Mouse (Mus musculus) CH12.LX (cell line): ENCODE results near the gene Wdr95. TPM values are rescaled to one million over a fixed set of nuclear protein-coding genes. Genes with fewer than 3 reads are reported as not detected.

ENCODE experiments used
- DNase-seq: peaks from one replicate; pipeline ENCODE4 v3.0.0-alpha.2; 2013; ENCODE audit errors: extremely low read depth
- H3K27ac ChIP-seq: 2 replicates; pipeline ENCODE4 v1.5.1; 2012; ENCODE audit warnings: low read depth, mild to moderate bottlenecking, control low read depth, moderate library complexity; ENCODE audit not compliant: insufficient read depth
- H3K27me3 ChIP-seq: replicated peaks from 2 replicates; pipeline ENCODE3; 2012; ENCODE audit warnings: inconsistent platforms
- H3K36me3 ChIP-seq, 2 experiments: replicated peaks in 1 of 2; 2 replicates each; pipeline versions ENCODE3 to v1.6.1; 2012; ENCODE audit warnings: inconsistent platforms in 1 of 2, low read length in 1 of 2, mild to moderate bottlenecking in 1 of 2, mixed read lengths in 1 of 2, moderate library complexity in 1 of 2; ENCODE audit not compliant: control insufficient read depth in 1 of 2, insufficient read depth in 1 of 2
- H3K4me1 ChIP-seq, 2 experiments: 2 replicates each; pipeline ENCODE4 v1.6.1; 2012; ENCODE audit warnings: inconsistent platforms in 1 of 2, moderate library complexity in 1 of 2; ENCODE audit not compliant: insufficient read depth in 2 of 2, control insufficient read depth in 1 of 2
- H3K4me2 ChIP-seq: 2 replicates; pipeline ENCODE4 v1.6.1; 2012; ENCODE audit warnings: low read depth, mild to moderate bottlenecking, control low read depth; ENCODE audit not compliant: poor library complexity, insufficient read depth, severe bottlenecking
- H3K4me3 ChIP-seq, 3 experiments: fragments of 150-350 bp in 1 of 3; sonication (generic) in 1 of 3; replicated peaks in 1 of 3; 2 replicates each; pipeline versions ENCODE3 to v1.5.1; 2011 to 2012; ENCODE audit warnings: low read depth in 2 of 3, low read length in 2 of 3, mild to moderate bottlenecking in 2 of 3, moderate library complexity in 2 of 3, control low read depth in 1 of 3, improper control_type of control experiment in 1 of 3, inconsistent platforms in 1 of 3, mixed read lengths in 1 of 3; ENCODE audit not compliant: poor library complexity in 1 of 3
- H3K79me2 ChIP-seq: replicated peaks from 2 replicates; pipeline ENCODE4 v1.6.1; 2012; ENCODE audit warnings: mild to moderate bottlenecking, moderate library complexity; ENCODE audit not compliant: control insufficient read depth, poor library complexity, insufficient read depth, severe bottlenecking; ENCODE audit errors: extremely low read depth
- H3K9ac ChIP-seq: 2 replicates; pipeline ENCODE4 v1.6.1; 2012; ENCODE audit warnings: low read depth, mild to moderate bottlenecking, control low read depth, moderate library complexity; ENCODE audit not compliant: insufficient read depth
- H3K9me3 ChIP-seq: replicated peaks from 2 replicates; pipeline ENCODE3; 2012; ENCODE audit warnings: low read length, inconsistent platforms, mixed read lengths
- CTCF ChIP-seq, 2 experiments: IDR thresholded peaks in 1 of 2; conservative IDR thresholded peaks in 1 of 2; 2 replicates each; pipeline ENCODE4 v1.5.1; 2011 to 2012; ENCODE audit warnings: low read depth in 2 of 2, low read length in 2 of 2, improper control_type of control experiment in 1 of 2, inconsistent platforms in 1 of 2, mild to moderate bottlenecking in 1 of 2, moderate library complexity in 1 of 2
- MAFK ChIP-seq: IDR thresholded peaks from 2 replicates; pipeline ENCODE4 v1.6.1; 2011; ENCODE audit warnings: low read length, improper control_type of control experiment; ENCODE audit not compliant: insufficient replicate concordance
- MAZ ChIP-seq: IDR thresholded peaks from 2 replicates; pipeline ENCODE4 v1.6.1; 2012; ENCODE audit warnings: low read depth, mild to moderate bottlenecking, inconsistent platforms, low read length, improper control_type of control experiment, moderate library complexity
- ZKSCAN1 ChIP-seq: IDR thresholded peaks from 2 replicates; pipeline ENCODE4 v1.6.1; 2012; ENCODE audit warnings: low read depth, inconsistent platforms, low read length, improper control_type of control experiment, borderline replicate concordance
- dilution Hi-C: fragments of 300-500 bp; cut with MboI; formaldehyde crosslinking; loops from 2 replicates; pipeline ENCODE4 v1.14.3; 2020; ENCODE audit warnings: low sequenced_read_pairs; ENCODE audit not compliant: extremely low pct_unique_long_range_greater_than_20kb, extremely low pct_ligation_motif_present
- in situ Hi-C: fragments of 300-500 bp; cut with MboI; formaldehyde crosslinking; loops from 3 replicates; pipeline ENCODE4 v1.14.3; 2019; ENCODE audit warnings: low sequenced_read_pairs, low pct_ligation_motif_present, low pct_unique_long_range_greater_than_20kb, mixed read lengths
- polyA plus RNA-seq: library from polyadenylated mRNA; unstranded; fragments of >175 nt; gene quantifications from 2 replicates; pipeline ENCODE4 v1.2.1, GENCODE M21; 2012; ENCODE audit warnings: low read depth; ENCODE audit not compliant: insufficient read length
- total RNA-seq, 2 experiments: library from RNA; depleted of rRNA; stranded (reverse); fragments of 300-350 nt in 1 of 2; fragments of >200 nt in 1 of 2; gene quantifications; 2 replicates each; pipeline ENCODE4 v1.2.3; 2012 to 2014

Wdr95 gene
- total and polyA plus RNA-seq, 3 experiments, result not detected

GRCm38 (mm10) chr5:149661428-149661827 is 132.9 kb downstream of the Wdr95 start:
- no peak for DNase-seq
- dilution Hi-C loops (no loop called here), in situ Hi-C loops (no loop called here)
- Histone ChIP-seq H3K79me2 (no peaks in the 10 kb centered on the region), H3K36me3 (no peaks in the 10 kb centered on the region), H3K9me3 (peaks cover 5% of the 10 kb centered on the region), H3K9ac (no peak overlapping the region), H3K27me3 (no peaks in the 10 kb centered on the region), H3K27ac (no peak overlapping the region), H3K4me1 (no peaks in the 10 kb centered on the region), H3K4me2 (no peak overlapping the region), H3K4me3 (no peak overlapping the region)
- 0 out of 4 replicates have a peak, but pooled peaks of 1 of the 2 experiments have one; percentile 4 for TF ChIP-seq CTCF (conservative IDR thresholded peaks at IDR 0.05 in 1 of 2, IDR thresholded peaks at IDR 0.05 in 1 of 2; ENCODE audit: low read depth in 2 of 2, low read length in 2 of 2)
- no peak for TF ChIP-seq MAFK
- TF ChIP-seq ZKSCAN1, result no peak
- TF ChIP-seq MAZ, result no peak

Other genes with a start within 250 kb of the Wdr95 start
- gene Medag, start 116.9 kb upstream of the Wdr95 start, total RNA-seq (2012; rRNA removed), result not detected in 2 replicates
- gene Medag, start 116.9 kb upstream of the Wdr95 start, total RNA-seq (2014; rRNA removed), result not detected in 2 replicates
- not detected in 2 replicates for gene Medag, start 116.9 kb upstream of the Wdr95 start, polyA plus RNA-seq
- gene Tex26, start 89.0 kb upstream of the Wdr95 start, total RNA-seq (2012; rRNA removed), result not detected in 2 replicates
- not detected in 2 replicates for gene Tex26, start 89.0 kb upstream of the Wdr95 start, total RNA-seq (2014; rRNA removed)
- not detected in 2 replicates for gene Tex26, start 89.0 kb upstream of the Wdr95 start, polyA plus RNA-seq
- 57.5 and 92.8 TPM in 2 replicates for gene Hsph1, start 107.7 kb downstream of the Wdr95 start, total RNA-seq (2012; rRNA removed)
- gene Hsph1, start 107.7 kb downstream of the Wdr95 start, total RNA-seq (2014; rRNA removed), result 80.9 and 81.2 TPM in 2 replicates
- gene Hsph1, start 107.7 kb downstream of the Wdr95 start, polyA plus RNA-seq, result 156 and 167 TPM in 2 replicates
- 0.38 and 0.63 TPM in 2 replicates for gene B3glct, start 149.6 kb downstream of the Wdr95 start, total RNA-seq (2012; rRNA removed)
- 0.90 and 1.3 TPM in 2 replicates for gene B3glct, start 149.6 kb downstream of the Wdr95 start, total RNA-seq (2014; rRNA removed)
- gene B3glct, start 149.6 kb downstream of the Wdr95 start, polyA plus RNA-seq, result 0.55 and 2.1 TPM in 2 replicates